8 mouse cellular contexts compared by ENCODE assay signal in the genomic region with DNA sequence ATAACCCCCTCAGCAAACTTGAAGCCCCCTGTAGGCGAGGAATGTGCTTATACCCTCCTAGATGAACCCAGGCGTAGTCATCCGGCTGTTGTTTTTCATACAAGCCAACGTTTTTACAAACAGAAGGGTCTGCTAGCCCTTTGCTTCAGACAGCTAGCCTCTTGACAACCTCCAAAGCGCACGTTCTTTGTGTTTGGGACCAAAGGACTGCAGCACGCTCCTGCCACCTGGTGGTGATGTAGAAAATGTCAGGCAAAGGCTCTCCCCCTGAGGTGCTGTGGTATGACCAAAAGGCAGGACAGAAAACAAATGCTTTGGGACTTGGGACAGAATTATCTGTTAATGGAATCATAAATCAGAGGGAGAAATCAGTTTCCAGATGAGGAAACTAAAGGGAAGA.
A peak's percentile ranks its signal among the peaks of the same experiment; 100 is the strongest.
DNase-seq lines count a peak whose midpoint lies in the region; ATAC-seq and TF ChIP-seq lines count a peak whose summit lies in the region.
"Had no signal": no experiment of that assay in that cellular context is flagged by ENCODE, and none has a peak within 500 bp of the region (broad histone marks: within the 10 kb centered on the region; RNA-seq: fewer than 3 reads in every experiment).

No protein-coding gene starts in this region.

- no peak overlapping the region for H3K27ac ChIP-seq in intestine, embryonic 15.5 days
- H3K27ac ChIP-seq in midbrain, postnatal 0 days (ENCODE audit: low read depth, low read length), result no peak overlapping the region

- no peak overlapping the region for H3K4me2 ChIP-seq in intestine, embryonic 15.5 days (replicated peaks)
- no peak overlapping the region for H3K4me2 ChIP-seq in midbrain, postnatal 0 days (ENCODE audit: low read depth, low read length, poor library complexity, severe bottlenecking)

- no peaks in the 10 kb centered on the region for H3K36me3 ChIP-seq in intestine, embryonic 15.5 days
- no peaks in the 10 kb centered on the region for H3K36me3 ChIP-seq in midbrain, postnatal 0 days (ENCODE audit: insufficient read depth, low read length)

- TF ChIP-seq CTCF in midbrain, postnatal 0 days (IDR thresholded peaks at IDR 0.05), result peak; percentile 97

- peak; percentile 62; the same call in 1 of the 2 replicates for ATAC-seq in intestine, embryonic 15.5 days
- ATAC-seq in midbrain, postnatal 0 days (ENCODE audit: low FRiP score), result no peak

- WGBS in intestine, embryonic 15.5 days, result 4% methylated on average over 7 of the region's 7 CpGs
- WGBS in midbrain, postnatal 0 days, result 2% methylated on average over 7 of the region's 7 CpGs

- DNase-seq in adrenal gland, adult (ENCODE audit: inconsistent age in 2 of 2, low spot score in 1 of 2), result peak; percentile 66 to 92
- peak; percentile 79 to 83 for DNase-seq in cerebellum, postnatal 25 days
- DNase-seq in gastrocnemius, adult 8-10 months (ENCODE audit: low spot score in 2 of 2), result peak; percentile 37 to 46
- DNase-seq in left cerebral cortex, postnatal 36 days (ENCODE audit: low spot score in 2 of 2), result peak; percentile 67 to 74
- DNase-seq in midbrain, postnatal 0 days (ENCODE audit: low spot score), result peak; percentile 83
- peak; percentile 11 to 45 for DNase-seq in spleen, postnatal 14 days (ENCODE audit: low spot score in 2 of 2)

- no peaks in the 10 kb centered on the region for H3K9me3 ChIP-seq in intestine, embryonic 15.5 days
- no peaks in the 10 kb centered on the region for H3K9me3 ChIP-seq in midbrain, postnatal 0 days (ENCODE audit: low read length)

- no peaks in the 10 kb centered on the region for H3K27me3 ChIP-seq in intestine, embryonic 15.5 days (replicated peaks)
- H3K27me3 ChIP-seq in midbrain, postnatal 0 days (ENCODE audit: insufficient read depth, low read length), result no peaks in the 10 kb centered on the region

- no peaks in the 10 kb centered on the region for H3K4me1 ChIP-seq in intestine, embryonic 15.5 days (replicated peaks)
- H3K4me1 ChIP-seq in midbrain, postnatal 0 days (ENCODE audit: insufficient read depth, low read length), result no peaks in the 10 kb centered on the region

- H3K4me3 ChIP-seq in intestine, embryonic 15.5 days (replicated peaks), result no peak overlapping the region
- H3K4me3 ChIP-seq in midbrain, postnatal 0 days (ENCODE audit: low read depth, low read length), result no peak overlapping the region
- H3K4me3 ChIP-seq: myocyte had no signal

- intact Hi-C loops in left cerebral cortex, postnatal 36 days (cut with DNase I), result loop anchor here (2.0 to 10.0 kb wide), 3 partner anchors 296 to 1356 kb away; a partner anchor contains a TSS

- no peak overlapping the region for H3K9ac ChIP-seq in intestine, embryonic 15.5 days
- no peak overlapping the region for H3K9ac ChIP-seq in midbrain, postnatal 0 days (replicated peaks; ENCODE audit: low read length, poor library complexity, severe bottlenecking)

Comparison
In these comparisons a context has a peak if more than half of its experiments do, and no peak if none do; other contexts are left out.
1. DNase-seq: peak in every context shown above with its lines; median percentile 83 in midbrain, postnatal 0 days; 81 in cerebellum, postnatal 25 days; 79 in adrenal gland, adult; 70 in left cerebral cortex, postnatal 36 days; 42 in gastrocnemius, adult 8-10 months; 28 in spleen, postnatal 14 days.